Mouse (Mus musculus): Measurements from ENCODE around the gene Tcf15.

- TF ChIP-seq GATA1 (IDR thresholded peaks at IDR 0.05; ENCODE audit: low read length): no peak
- no peak for TF ChIP-seq TAL1 (IDR thresholded peaks at IDR 0.05; ENCODE audit: low read length)
Observed at GRCm38 (mm10) chr2:152114057-152114975, 29.0 kb upstream of the Tcf15 start.
